Mouse (Mus musculus) spleen, postnatal 36 days (tissue): ENCODE results near the gene Hist1h2be.
"Not testable (repeated sequence)": the region's sequence is repeated elsewhere in the genome, so short reads cannot be mapped to it uniquely, and the experiment has no call there.

Experiments used
- DNase-seq, 2 experiments: peaks; one replicate each; pipeline ENCODE4 v3.0.0; 2022; ENCODE audit warnings: low spot score in 2 of 2, mixed read lengths in 1 of 2

Gene Hist1h2be

DNA sequence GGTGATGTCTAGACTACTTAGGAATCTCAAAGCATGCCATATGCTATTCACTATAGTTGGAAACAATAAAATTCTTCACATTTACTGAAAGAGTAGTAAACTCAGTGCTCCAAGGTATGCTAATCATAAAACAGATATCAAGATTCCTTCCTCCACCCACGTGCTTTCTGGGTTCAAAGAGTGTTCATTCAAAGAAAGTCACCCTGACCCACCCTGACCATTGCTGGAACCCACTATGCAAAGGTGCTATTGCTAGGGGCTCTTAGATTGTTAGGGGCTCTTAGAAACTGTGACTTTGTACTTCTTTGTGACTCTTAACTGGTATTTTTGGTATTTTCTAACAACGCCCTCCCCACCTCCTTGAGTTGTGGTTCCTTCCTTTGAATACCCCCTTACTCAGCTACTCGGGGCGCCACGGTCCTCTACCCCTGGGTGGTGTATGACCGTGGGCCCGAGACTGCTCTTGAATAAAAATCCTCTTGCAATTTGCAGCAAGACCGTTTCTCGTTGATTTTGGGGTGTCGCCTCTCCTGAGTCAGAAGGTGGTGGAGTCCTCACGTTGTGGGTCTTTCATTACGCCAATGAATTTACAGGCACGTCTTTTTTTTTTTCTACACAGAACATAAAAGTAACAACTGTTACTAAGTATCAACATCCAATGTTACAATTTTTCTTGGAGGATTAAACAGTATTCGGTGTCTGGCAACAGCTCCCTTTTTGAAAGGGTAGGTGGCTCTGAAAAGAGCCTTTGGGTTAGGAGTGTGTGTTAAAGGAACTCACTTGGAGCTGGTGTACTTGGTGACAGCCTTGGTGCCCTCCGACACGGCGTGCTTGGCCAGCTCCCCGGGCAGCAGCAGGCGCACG, 47.7 kb downstream of the Hist1h2be start:
- not testable (repeated sequence) for DNase-seq

DNA sequence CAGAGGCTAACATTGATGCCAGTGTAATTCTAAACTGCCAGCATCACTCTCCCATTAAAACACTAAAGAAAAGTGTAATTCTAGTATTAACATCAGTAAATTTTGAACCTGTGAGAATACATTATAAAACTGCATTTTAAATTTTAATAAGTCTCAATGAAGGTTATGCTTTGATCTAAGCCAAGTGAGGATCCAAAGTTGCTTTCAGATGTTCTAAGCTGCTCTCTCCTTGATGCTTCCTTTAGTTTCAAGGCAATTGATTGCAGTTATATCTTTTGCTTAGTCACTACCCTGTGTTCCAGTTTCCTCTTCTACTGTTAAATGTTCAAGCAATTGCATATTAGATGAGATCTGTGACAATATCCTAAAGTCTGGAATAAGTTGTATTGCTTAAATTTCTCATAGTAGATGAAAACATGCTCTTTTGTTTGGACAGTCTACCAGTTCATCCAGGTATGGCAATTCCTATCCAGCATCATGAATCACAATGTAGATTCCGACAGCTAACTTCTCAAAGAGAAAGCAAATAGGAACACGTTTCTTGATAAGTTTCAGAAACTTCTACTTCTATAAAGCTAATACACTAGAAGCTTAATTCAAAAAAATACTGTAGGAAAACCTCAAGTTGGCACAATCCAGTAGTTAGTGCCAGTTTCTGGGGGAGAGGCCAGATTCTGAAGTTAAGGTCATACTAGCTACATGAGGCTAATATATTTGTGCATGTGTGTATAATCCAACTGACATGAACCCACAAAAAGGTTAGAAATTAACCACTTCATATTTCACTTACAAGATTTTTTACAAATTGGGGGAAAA, 48.5 kb downstream of the Hist1h2be start:
- no peak for DNase-seq

DNA sequence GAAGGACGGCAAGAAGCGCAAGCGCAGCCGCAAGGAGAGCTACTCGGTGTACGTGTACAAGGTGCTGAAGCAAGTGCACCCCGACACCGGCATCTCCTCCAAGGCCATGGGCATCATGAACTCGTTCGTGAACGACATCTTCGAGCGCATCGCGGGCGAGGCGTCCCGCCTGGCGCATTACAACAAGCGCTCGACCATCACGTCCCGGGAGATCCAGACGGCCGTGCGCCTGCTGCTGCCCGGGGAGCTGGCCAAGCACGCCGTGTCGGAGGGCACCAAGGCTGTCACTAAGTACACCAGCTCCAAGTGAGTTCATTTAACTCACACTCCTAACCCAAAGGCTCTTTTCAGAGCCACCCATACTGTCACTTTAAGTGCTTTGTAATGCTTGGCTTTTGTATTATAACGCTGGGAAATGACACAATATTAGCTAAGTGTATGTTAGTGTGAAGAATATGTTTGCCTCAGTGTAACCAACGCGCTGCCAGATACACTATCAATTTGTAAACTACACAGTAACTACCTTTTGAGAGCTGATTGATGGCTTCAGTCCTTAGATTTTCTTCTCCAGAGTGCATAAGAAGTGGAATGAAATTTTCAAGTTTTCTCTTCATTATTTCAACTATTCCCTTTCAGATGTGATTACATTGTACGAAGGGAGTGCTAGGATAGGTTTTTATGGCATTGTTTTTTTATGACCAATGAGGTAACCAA, 49.3 kb downstream of the Hist1h2be start:
- DNase-seq: not testable (repeated sequence)

DNA sequence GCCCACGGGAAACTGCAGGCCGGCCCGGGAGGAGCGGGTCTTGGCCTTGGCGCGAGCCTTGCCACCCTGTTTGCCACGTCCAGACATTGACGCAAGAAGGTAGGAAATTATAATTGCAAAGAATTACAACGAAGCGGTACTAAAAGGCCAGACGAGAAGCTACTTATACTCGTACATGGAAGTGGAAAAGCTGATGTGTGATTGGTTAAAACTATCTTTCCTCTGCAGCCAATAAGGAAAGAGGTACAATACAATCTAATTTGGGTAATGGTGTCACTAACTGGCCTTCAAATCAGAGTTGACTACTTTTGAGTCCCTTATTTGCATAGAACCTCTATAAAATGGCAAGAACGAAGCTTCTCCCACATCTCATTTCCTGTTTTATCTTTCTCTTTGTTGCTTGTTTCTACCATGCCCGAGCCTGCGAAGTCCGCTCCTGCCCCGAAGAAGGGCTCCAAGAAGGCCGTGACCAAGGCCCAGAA, 49.9 kb downstream of the Hist1h2be start, which contains the start of the genes Hist1h2ae and Hist1h2bg:
Gene Hist1h2ae, minus strand, starts transcription at position 199 of the 482 bp plus-strand sequence.
Gene Hist1h2bg, plus strand, starts transcription at position 375 of the 482 bp plus-strand sequence.
- peak; percentile 80 to 88 for DNase-seq

DNA sequence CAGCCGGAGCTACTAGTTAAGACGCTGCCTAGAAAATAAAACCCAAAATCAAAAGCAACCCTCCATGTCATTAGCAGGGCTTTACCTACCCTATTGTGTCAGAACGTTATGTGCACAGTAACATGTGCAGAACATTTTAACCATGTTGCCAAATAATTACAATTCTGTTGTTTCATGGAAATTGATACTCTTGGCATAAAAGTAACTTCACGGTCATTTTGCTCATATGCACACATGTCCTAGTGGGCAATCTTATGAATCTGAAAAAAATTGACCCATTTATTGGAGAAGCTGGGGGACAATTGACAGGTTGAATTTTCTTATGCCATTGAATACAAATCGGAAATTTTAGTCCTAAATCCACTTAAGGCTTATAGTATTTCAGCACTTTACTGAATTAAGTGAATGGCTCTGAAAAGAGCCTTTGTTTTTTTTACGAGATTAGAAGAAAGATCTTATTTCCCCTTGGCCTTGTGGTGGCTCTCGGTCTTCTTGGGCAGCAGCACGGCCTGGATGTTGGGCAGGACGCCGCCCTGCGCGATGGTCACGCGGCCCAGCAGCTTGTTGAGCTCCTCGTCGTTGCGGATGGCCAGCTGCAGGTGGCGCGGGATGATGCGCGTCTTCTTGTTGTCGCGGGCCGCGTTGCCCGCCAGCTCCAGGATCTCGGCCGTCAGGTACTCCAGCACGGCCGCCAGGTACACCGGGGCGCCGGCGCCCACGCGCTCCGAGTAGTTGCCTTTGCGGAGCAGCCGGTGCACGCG, 50.5 kb downstream of the Hist1h2be start:
- DNase-seq: not testable (repeated sequence)

DNA sequence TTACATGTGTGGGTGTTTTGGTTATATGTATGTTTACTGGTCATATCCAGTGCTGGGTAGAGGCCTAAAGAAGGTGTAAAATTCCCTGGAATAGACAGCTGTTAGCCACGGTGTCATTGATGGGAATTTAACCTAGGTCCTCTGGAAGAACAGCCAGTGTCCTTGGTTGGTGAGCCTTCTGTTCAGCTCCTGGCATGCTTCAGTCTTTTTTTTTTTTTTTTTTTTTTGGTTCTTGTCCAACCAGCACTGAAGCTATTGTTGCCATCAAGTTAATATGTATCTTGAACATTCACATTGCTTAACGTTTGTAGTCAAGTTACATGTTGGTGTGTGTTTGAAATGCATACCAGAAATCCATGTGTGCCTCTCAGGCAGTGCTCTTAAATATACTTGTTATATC, 56.4 kb downstream of the Hist1h2be start:
- no peak for DNase-seq

DNA sequence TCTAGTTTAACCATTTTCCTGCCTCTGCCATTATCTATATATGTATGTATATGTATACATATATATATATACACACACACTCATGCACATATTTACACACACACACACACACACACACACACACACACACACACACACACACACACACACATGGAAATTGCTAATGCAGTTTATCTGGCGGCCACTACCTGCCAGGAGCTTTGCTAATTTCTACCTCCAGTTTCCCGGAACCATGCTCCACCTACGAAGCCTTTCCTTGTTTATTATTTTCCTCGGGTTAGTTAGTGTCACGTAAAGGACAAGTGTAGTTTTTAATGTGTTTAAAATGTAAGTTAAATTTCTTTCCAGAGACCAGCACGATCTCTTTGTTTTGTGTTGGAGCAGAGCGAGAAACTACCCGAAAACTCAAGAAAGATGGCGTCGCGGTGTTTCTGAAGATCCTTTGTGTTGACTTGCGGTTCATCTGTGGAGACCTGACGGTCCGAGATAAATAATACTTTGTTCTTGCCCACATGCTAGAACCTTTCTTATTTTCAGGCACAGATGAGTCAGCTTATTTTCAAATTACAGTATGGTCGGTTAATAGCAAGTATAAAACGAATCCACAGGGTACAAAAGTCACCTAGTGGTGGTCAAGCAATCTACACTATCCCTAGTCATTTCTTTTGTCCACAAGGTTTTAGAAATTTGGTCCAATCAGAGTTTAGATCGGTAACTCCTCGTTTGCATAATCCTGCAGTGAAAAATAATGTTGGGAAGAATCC, 58.0 kb downstream of the Hist1h2be start:
- DNase-seq: peak; percentile 27 to 54

DNA sequence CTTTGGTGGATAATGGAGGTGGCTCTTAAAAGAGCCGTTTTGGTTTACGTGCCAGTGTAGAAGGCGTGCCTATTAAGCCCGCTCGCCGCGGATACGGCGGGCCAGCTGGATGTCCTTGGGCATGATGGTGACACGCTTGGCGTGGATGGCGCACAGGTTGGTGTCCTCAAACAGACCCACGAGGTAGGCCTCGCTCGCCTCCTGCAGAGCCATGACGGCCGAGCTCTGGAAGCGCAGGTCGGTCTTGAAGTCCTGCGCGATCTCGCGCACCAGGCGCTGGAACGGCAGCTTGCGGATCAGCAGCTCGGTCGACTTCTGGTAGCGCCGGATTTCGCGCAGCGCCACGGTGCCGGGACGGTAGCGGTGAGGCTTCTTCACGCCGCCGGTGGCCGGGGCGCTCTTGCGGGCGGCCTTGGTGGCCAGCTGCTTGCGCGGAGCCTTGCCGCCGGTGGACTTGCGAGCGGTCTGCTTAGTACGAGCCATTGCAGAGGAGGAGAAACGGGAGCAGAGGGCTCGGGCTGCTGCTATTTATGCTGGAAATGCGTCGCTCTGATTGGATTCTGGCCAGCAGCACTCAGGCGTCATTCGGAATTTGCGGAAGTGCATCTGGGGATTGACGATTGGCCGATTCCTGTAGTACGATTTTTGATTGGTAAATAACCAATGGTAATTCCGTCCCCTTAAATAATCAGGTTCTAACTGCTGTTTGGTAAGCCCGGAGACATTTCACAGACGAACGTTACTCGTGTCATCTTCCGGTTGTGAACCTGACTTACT, 58.9 kb downstream of the Hist1h2be start, which contains the start of gene Hist1h3e:
Gene Hist1h3e, minus strand, starts transcription at position 487 of the 777 bp plus-strand sequence.
- peak; percentile 94 to 96 for DNase-seq

DNA sequence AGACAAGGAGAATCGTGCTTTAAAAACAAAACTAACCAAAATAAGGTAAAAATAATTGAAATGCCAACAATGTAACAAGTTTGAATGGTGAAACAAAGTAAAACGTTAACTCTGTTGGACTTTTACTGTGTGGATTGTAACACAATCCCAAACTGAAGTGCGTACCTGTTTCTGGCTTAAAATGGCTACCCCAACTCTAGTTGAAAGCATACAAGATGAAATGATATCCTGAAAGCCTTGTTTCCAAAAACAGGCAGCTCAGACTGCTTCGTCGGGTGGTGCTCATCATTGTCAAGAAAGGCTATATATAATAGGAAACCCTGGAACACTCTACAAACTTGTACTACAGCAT, 59.4 kb downstream of the Hist1h2be start:
- not testable (repeated sequence) for DNase-seq

DNA sequence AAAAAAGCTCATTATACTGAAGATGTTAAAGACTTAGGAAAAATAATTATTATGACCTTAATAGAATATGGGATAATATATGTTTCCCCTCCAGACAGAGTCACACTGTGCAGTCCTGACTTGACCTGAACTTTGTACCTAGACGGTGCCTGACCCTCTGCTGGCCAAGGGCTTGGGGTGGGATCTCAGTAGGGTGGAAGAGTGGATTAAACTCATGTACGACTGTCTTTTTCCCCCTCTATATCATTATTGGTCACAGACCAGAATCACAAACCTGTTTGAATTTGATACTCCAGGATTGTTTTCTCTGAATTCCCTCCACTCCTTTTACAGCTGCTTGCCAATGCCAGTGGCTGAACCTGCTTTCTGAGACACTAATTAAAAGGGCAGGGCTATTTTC, 60.2 kb downstream of the Hist1h2be start:
- DNase-seq: not testable (repeated sequence)

DNA sequence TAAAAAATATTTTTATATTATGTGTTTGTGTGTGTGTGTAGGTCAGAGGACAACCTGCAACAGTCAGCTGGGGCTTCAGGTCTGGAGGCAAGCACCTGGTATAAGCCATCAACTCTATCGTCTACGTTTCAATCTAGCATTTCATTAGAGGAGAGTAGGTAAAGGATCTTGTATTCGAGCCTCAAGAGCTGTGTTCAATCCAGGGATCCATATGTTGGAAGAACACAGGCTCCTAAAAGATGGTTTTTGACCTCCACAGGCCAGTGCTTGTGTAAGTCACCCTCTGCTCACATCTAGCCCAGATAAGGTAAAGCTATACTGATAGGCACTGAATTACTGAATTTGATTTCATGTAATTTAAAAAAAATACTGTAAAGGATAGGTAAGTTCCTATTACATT, 64.0 kb downstream of the Hist1h2be start:
- DNase-seq: no peak

DNA sequence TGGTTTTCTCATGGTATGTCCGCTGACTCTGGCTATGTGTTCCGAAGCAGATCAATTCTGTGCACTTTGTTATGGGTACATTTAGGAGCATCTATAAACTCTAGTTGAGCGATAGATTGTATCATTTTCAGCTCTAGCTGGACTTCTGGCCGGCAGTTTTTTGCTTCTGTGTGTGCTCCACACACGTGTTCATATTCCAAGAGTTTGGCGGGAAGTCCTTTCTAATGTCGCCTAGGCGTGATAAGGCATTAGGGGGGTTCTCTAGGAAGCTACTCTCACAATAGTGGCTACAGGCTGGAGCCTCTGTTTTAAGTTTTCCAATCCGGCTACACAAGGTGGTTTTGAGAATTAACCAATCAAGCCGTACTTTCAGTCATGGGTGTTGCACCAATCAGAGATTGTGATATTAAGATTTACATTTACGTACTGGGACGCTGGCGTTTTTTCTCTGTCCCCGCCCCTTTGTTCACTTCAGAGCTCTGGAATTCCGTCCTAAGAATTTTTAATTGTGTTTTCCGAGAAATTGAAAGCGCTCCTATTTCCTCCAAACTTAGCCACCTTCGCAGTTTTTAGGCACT, 65.0 kb downstream of the Hist1h2be start:
- DNase-seq: peak; percentile 76 to 82

DNA sequence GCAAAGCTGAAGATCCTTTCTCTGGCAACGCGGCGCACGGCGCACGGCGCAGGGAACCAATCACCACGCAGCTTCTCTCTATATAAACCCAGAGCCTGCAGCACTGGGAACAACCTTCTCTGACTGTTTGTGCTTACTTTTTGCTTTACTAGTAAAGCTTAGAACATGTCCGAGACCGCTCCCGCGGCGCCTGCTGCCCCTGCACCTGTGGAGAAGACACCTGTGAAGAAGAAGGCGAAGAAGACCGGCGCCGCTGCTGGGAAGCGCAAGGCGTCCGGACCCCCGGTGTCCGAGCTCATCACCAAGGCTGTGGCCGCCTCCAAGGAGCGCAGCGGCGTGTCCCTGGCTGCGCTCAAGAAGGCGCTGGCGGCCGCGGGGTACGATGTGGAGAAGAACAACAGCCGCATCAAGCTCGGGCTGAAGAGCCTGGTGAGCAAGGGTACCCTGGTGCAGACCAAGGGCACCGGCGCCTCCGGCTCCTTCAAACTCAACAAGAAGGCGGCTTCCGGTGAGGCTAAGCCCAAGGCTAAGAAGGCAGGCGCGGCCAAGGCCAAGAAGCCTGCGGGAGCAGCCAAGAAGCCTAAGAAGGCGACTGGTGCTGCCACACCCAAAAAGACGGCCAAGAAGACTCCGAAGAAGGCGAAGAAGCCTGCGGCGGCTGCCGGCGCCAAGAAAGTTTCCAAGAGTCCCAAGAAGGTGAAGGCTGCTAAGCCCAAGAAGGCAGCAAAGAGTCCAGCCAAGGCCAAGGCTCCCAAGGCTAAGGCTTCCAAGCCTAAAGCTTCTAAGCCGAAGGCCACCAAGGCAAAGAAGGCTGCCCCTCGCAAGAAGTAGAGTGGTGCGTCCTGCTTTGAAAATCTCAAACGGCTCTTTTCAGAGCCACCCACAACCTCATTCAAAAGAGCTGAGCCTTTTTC, 65.7 kb downstream of the Hist1h2be start:
- peak; percentile 87 to 91 for DNase-seq

DNA sequence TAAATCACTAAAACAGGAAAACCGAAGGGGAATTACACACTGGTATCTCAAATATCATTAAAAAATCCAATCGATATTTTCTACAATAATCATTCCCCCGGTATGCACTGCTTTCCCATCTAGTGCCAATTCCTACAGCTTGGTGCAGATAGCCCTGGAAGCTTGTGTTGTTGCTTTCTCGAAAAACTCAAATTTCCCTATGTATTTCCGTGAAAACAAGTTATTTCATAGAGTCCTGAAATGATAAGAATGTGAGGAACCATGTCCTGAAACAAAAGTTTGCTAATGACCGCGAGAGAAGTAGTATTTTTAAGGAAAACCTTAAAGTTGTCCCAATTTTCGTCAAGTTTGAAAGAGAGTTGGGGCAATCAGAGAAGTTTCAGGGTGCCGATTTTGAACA, 66.5 kb downstream of the Hist1h2be start:
- DNase-seq: no peak

DNA sequence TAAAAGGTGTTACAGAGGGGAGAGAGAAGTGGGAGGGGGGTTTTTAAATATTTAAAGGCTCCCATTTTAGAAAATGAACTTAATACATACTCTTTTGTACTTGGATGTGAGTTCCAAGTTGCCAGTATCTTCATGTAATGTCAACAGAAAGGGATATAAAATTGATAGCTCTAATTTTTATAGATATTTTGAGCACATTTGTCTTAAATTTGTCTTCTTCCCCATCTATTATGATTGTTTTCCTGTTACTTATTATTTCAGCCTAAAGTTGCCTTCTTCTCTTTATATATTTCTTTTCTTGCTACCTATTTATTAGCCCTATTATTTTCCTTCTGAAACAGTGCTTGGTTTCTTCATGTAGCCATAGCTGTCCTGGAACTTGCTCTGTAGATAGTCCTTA, 68.0 kb downstream of the Hist1h2be start, which contains the start of gene Hist1h1d:
Gene Hist1h1d, plus strand, starts transcription at position 301 of the 400 bp plus-strand sequence.
- no peak for DNase-seq

DNA sequence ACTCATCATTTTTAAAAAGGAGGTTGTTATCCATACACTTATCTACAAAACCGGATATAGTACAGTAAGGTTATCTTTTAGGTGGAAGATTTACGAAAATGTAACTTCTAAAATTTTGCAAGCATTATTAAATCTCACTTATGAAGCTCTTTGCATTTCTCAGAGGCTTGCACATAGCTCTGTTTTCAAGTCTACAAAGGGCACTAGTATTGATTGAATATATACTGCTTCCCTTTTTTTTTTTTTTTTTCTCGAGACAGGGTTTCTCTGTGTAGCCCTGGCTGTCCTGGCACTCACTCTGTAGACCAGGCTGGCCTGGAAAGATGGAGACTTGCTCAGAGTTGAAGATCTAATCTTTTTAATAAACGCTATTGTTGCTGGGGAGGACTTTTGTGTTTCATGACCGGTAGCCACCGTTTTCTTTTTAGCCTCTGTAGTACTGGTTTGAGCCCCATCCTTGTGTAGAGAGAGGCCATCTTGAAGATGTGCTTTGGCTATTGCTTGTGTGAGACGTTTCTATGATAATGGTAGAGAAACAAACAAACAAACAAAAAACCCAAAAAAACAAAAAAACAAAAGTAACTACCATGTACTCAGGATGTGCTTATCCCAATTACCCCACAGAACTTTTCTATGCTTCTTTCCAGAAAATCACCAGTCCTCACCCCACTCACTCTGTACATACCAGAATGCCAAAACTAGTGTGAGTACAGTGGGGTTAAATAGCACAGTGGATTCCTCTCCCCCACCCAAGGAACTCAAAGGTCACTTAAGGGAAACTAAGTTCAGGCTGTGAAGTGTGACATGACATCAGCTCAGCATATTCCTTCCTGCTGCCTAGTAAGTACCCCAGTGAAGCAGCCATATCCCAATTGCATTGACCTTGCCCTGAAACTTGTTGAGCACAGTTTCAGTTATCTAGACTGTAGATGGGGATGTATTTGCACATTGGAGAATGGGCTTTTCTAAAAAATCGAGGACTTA, 68.7 kb downstream of the Hist1h2be start:
- DNase-seq: no peak
